Mouse (Mus musculus): Measurements from ENCODE around the gene C130026I21Rik. TPM values are rescaled to one million over a fixed set of nuclear protein-coding genes. Genes with fewer than 3 reads are reported as not detected.
"Not testable (repeated sequence)": the region's sequence is repeated elsewhere in the genome, so short reads cannot be mapped to it uniquely, and the experiment has no call there.

Gene C130026I21Rik
- polyA plus RNA-seq, 1 experiment = 1.1 TPM

GRCm38 (mm10) chr1:85121841-85122240 lies 148.5 kb downstream of the C130026I21Rik start:
- not testable (repeated sequence) for H3K27me3 ChIP-seq (replicated peaks; ENCODE audit: control insufficient read depth, insufficient read depth, low read length); H3K4me1 ChIP-seq (ENCODE audit: control insufficient read depth, insufficient read depth, low read length); H3K4me3 ChIP-seq (ENCODE audit: insufficient read depth, low read depth, low read length); H3K27ac ChIP-seq (ENCODE audit: insufficient read depth, low read depth, low read length); DNase-seq; H3K36me3 ChIP-seq (ENCODE audit: control insufficient read depth, insufficient read depth, low read length)
- WGBS = 91% methylated on average over 4 of the region's 4 CpGs

- H3K27me3 ChIP-seq (replicated peaks; ENCODE audit: control insufficient read depth, insufficient read depth, low read length); H3K4me1 ChIP-seq (ENCODE audit: control insufficient read depth, insufficient read depth, low read length); H3K36me3 ChIP-seq (ENCODE audit: control insufficient read depth, insufficient read depth, low read length); H3K4me3 ChIP-seq (ENCODE audit: insufficient read depth, low read depth, low read length); DNase-seq; H3K27ac ChIP-seq (ENCODE audit: insufficient read depth, low read depth, low read length): not testable (repeated sequence)
- WGBS = 74% methylated on average over 6 of the region's 6 CpGs
These were observed 152.0 kb downstream of the C130026I21Rik start for GRCm38 (mm10) chr1:85118341-85118740.

- not testable (repeated sequence) for DNase-seq
- 55% methylated on average over 4 of the region's 6 CpGs for WGBS
These were observed 152.8 kb downstream of the C130026I21Rik start for GRCm38 (mm10) chr1:85117537-85117936.

GRCm38 (mm10) chr1:85114666-85115402 lies 155.5 kb downstream of the C130026I21Rik start:
- not testable (repeated sequence) for H3K4me1 ChIP-seq (ENCODE audit: control insufficient read depth, insufficient read depth, low read length); H3K36me3 ChIP-seq (ENCODE audit: control insufficient read depth, insufficient read depth, low read length); H3K27ac ChIP-seq (ENCODE audit: insufficient read depth, low read depth, low read length); H3K27me3 ChIP-seq (replicated peaks; ENCODE audit: control insufficient read depth, insufficient read depth, low read length); H3K4me3 ChIP-seq (ENCODE audit: insufficient read depth, low read depth, low read length)
- DNase-seq = peak; percentile 72
- 49% methylated on average over 6 of the region's 6 CpGs for WGBS

More at GRCm38 (mm10) chr1:85117537-85117936, 152.8 kb downstream of the C130026I21Rik start:
- not testable (repeated sequence) for H3K27ac ChIP-seq (ENCODE audit: insufficient read depth, low read depth, low read length); H3K4me1 ChIP-seq (ENCODE audit: control insufficient read depth, insufficient read depth, low read length); H3K36me3 ChIP-seq (ENCODE audit: control insufficient read depth, insufficient read depth, low read length); H3K4me3 ChIP-seq (ENCODE audit: insufficient read depth, low read depth, low read length); H3K27me3 ChIP-seq (replicated peaks; ENCODE audit: control insufficient read depth, insufficient read depth, low read length)

- 80% methylated on average over 3 of the region's 3 CpGs for WGBS
- not testable (repeated sequence) for H3K4me3 ChIP-seq (ENCODE audit: insufficient read depth, low read depth, low read length); H3K27ac ChIP-seq (ENCODE audit: insufficient read depth, low read depth, low read length); H3K27me3 ChIP-seq (replicated peaks; ENCODE audit: control insufficient read depth, insufficient read depth, low read length); H3K4me1 ChIP-seq (ENCODE audit: control insufficient read depth, insufficient read depth, low read length); H3K36me3 ChIP-seq (ENCODE audit: control insufficient read depth, insufficient read depth, low read length); DNase-seq
These were observed 156.3 kb downstream of the C130026I21Rik start for GRCm38 (mm10) chr1:85114078-85114477.

- 71% methylated on average over 2 of the region's 5 CpGs for WGBS
- not testable (repeated sequence) for H3K27ac ChIP-seq (ENCODE audit: insufficient read depth, low read depth, low read length); H3K36me3 ChIP-seq (ENCODE audit: control insufficient read depth, insufficient read depth, low read length); DNase-seq; H3K4me1 ChIP-seq (ENCODE audit: control insufficient read depth, insufficient read depth, low read length); H3K4me3 ChIP-seq (ENCODE audit: insufficient read depth, low read depth, low read length); H3K27me3 ChIP-seq (replicated peaks; ENCODE audit: control insufficient read depth, insufficient read depth, low read length)
These were observed 157.5 kb downstream of the C130026I21Rik start for GRCm38 (mm10) chr1:85112889-85113288.

- H3K4me1 ChIP-seq (ENCODE audit: control insufficient read depth, insufficient read depth, low read length); H3K4me3 ChIP-seq (ENCODE audit: insufficient read depth, low read depth, low read length); DNase-seq; H3K36me3 ChIP-seq (ENCODE audit: control insufficient read depth, insufficient read depth, low read length); H3K27ac ChIP-seq (ENCODE audit: insufficient read depth, low read depth, low read length); H3K27me3 ChIP-seq (replicated peaks; ENCODE audit: control insufficient read depth, insufficient read depth, low read length): not testable (repeated sequence)
- 87% methylated on average over 7 of the region's 7 CpGs for WGBS
These were observed 158.1 kb downstream of the C130026I21Rik start for GRCm38 (mm10) chr1:85112266-85112665.

- DNase-seq = peak; percentile 27
- not testable (repeated sequence) for H3K4me3 ChIP-seq (ENCODE audit: insufficient read depth, low read depth, low read length); H3K4me1 ChIP-seq (ENCODE audit: control insufficient read depth, insufficient read depth, low read length); H3K27me3 ChIP-seq (replicated peaks; ENCODE audit: control insufficient read depth, insufficient read depth, low read length); H3K27ac ChIP-seq (ENCODE audit: insufficient read depth, low read depth, low read length); H3K36me3 ChIP-seq (ENCODE audit: control insufficient read depth, insufficient read depth, low read length)
- WGBS = 57% methylated on average over 10 of the region's 10 CpGs
These were observed 158.8 kb downstream of the C130026I21Rik start for GRCm38 (mm10) chr1:85111572-85111971.

GRCm38 (mm10) chr1:85110876-85111275 lies 159.5 kb downstream of the C130026I21Rik start:
- WGBS = 81% methylated on average over 3 of the region's 3 CpGs
- not testable (repeated sequence) for H3K4me1 ChIP-seq (ENCODE audit: control insufficient read depth, insufficient read depth, low read length); H3K27ac ChIP-seq (ENCODE audit: insufficient read depth, low read depth, low read length); H3K27me3 ChIP-seq (replicated peaks; ENCODE audit: control insufficient read depth, insufficient read depth, low read length); DNase-seq; H3K36me3 ChIP-seq (ENCODE audit: control insufficient read depth, insufficient read depth, low read length); H3K4me3 ChIP-seq (ENCODE audit: insufficient read depth, low read depth, low read length)

- not testable (repeated sequence) for H3K4me3 ChIP-seq (ENCODE audit: insufficient read depth, low read depth, low read length); H3K36me3 ChIP-seq (ENCODE audit: control insufficient read depth, insufficient read depth, low read length); DNase-seq; H3K27me3 ChIP-seq (replicated peaks; ENCODE audit: control insufficient read depth, insufficient read depth, low read length); H3K27ac ChIP-seq (ENCODE audit: insufficient read depth, low read depth, low read length); H3K4me1 ChIP-seq (ENCODE audit: control insufficient read depth, insufficient read depth, low read length)
- WGBS = 66% methylated on average over 2 of the region's 7 CpGs
These were observed 160.6 kb downstream of the C130026I21Rik start, which contains the start of gene A530032D15Rik for GRCm38 (mm10) chr1:85109753-85110152. Gene A530032D15Rik (minus strand): TSS chr1:85109853.

- 72% methylated on average over 5 of the region's 6 CpGs for WGBS
- not testable (repeated sequence) for H3K4me1 ChIP-seq (ENCODE audit: control insufficient read depth, insufficient read depth, low read length); H3K27me3 ChIP-seq (replicated peaks; ENCODE audit: control insufficient read depth, insufficient read depth, low read length); DNase-seq; H3K36me3 ChIP-seq (ENCODE audit: control insufficient read depth, insufficient read depth, low read length); H3K4me3 ChIP-seq (ENCODE audit: insufficient read depth, low read depth, low read length); H3K27ac ChIP-seq (ENCODE audit: insufficient read depth, low read depth, low read length)
These were observed 164.4 kb downstream of the C130026I21Rik start for GRCm38 (mm10) chr1:85106013-85106412.

All from kidney, adult 2 months (tissue).